Comparison of ENCODE assay signal across 8 mouse cellular contexts in genomic region chr3:127789500-127790191, GRCm38 (mm10). TPM values are rescaled to one million over a fixed set of nuclear protein-coding genes. Genes with fewer than 3 reads are reported as not detected.
DNase-seq lines count a peak whose midpoint lies in the region; ATAC-seq and TF ChIP-seq lines count a peak whose summit lies in the region.

TSS of gene Tifa (plus strand) at chr3:127789805.

- H3K27ac ChIP-seq in MEL (ENCODE audit: control insufficient read depth, low read depth, low read length): peak within 1 kb of the TSS; percentile 32; the same call in 1 of the 2 replicates
- no peak within 1 kb of the TSS for H3K27ac ChIP-seq in forebrain, embryonic 14.5 days (ENCODE audit: low read depth, low read length)
- peak within 1 kb of the TSS; percentile 81 for H3K27ac ChIP-seq in layer of hippocampus, adult 2 months
- H3K27ac ChIP-seq in lung, embryonic 16.5 days (ENCODE audit: low read length): peak within 1 kb of the TSS; percentile 15; the same call in 1 of the 2 replicates
- H3K27ac ChIP-seq in thymus, adult 2 months (ENCODE audit: control insufficient read depth, insufficient read depth, low read length): peak within 1 kb of the TSS; percentile 39; the same call in 1 of the 2 replicates

- peak within 1 kb of the TSS; percentile 74 to 99 for H3K4me3 ChIP-seq in MEL (ENCODE audit: control insufficient read depth in 1 of 2, insufficient read depth in 1 of 2, low read depth in 2 of 2, low read length in 2 of 2)
- H3K4me3 ChIP-seq in forebrain, embryonic 14.5 days (ENCODE audit: low read depth, low read length): peak within 1 kb of the TSS; percentile 53
- peak within 1 kb of the TSS; percentile 57 for H3K4me3 ChIP-seq in layer of hippocampus, adult 2 months
- peak within 1 kb of the TSS; percentile 61 for H3K4me3 ChIP-seq in lung, embryonic 16.5 days (ENCODE audit: low read length)
- H3K4me3 ChIP-seq in thymus, adult 2 months (ENCODE audit: control insufficient read depth, insufficient read depth, low read length): peak within 1 kb of the TSS; percentile 60

- under 1% methylated on average over 37 of the region's 44 CpGs for WGBS in forebrain, embryonic 14.5 days
- WGBS in lung, embryonic 16.5 days: under 1% methylated on average over 28 of the region's 44 CpGs
- 10% methylated on average over 44 of the region's 44 CpGs for WGBS in thymus, adult 2 months

- peak within 1 kb of the TSS; percentile 98 for H3K4me2 ChIP-seq in forebrain, embryonic 14.5 days (ENCODE audit: low read length)
- peak within 1 kb of the TSS; percentile 96 for H3K4me2 ChIP-seq in lung, embryonic 16.5 days (ENCODE audit: low read depth, low read length)

- DNase-seq in MEL (ENCODE audit: low read depth, low spot score): peak; percentile 43
- peak; percentile 31 for DNase-seq in cerebellum, adult 11 months
- DNase-seq in forebrain, embryonic 14.5 days (ENCODE audit: low spot score): peak; percentile 33
- peak; percentile 72 to 77 for DNase-seq in heart, postnatal 36 days
- DNase-seq in layer of hippocampus, adult 2 months (ENCODE audit: low spot score in 2 of 2): peak; percentile 23 to 32
- peak; percentile 37 for DNase-seq in thymus, adult 2 months

- TF ChIP-seq CTCF in MEL (IDR thresholded peaks at IDR 0.05 in 2 of 3, conservative IDR thresholded peaks at IDR 0.05 in 1 of 3; ENCODE audit: control insufficient read depth in 1 of 3, insufficient read depth in 1 of 3, low read depth in 2 of 3, low read length in 3 of 3, poor library complexity in 1 of 3, severe bottlenecking in 1 of 3): no peak
- peak; percentile 19; the same call in 1 of the 2 replicates for TF ChIP-seq CTCF in layer of hippocampus, adult 2 months (conservative IDR thresholded peaks at IDR 0.05)
- no peak for TF ChIP-seq CTCF in thymus, adult 2 months (IDR thresholded peaks at IDR 0.05; ENCODE audit: borderline replicate concordance, control insufficient read depth, extremely low read depth, insufficient read depth, low read length, poor library complexity)

- peaks cover 0 to 14% of the 10 kb centered on the region in 2 experiments; a peak in 2 of 4 replicates for H3K36me3 ChIP-seq in MEL (ENCODE audit: control insufficient read depth in 1 of 2, insufficient read depth in 2 of 2, low read length in 2 of 2)
- H3K36me3 ChIP-seq in forebrain, embryonic 14.5 days (ENCODE audit: control insufficient read depth, insufficient read depth, low read length): no peaks in the 10 kb centered on the region
- H3K36me3 ChIP-seq in lung, embryonic 16.5 days (ENCODE audit: control insufficient read depth, insufficient read depth, low read length): no peaks in the 10 kb centered on the region
- no peaks in the 10 kb centered on the region for H3K36me3 ChIP-seq in thymus, adult 2 months (ENCODE audit: control insufficient read depth, insufficient read depth, low read length)

- no peaks in the 10 kb centered on the region for H3K9me3 ChIP-seq in MEL (replicated peaks; ENCODE audit: insufficient read depth, low read length)
- H3K9me3 ChIP-seq in forebrain, embryonic 14.5 days (replicated peaks; ENCODE audit: control insufficient read depth, low read length): no peaks in the 10 kb centered on the region
- H3K9me3 ChIP-seq in lung, embryonic 16.5 days (ENCODE audit: control insufficient read depth, low read length): no peaks in the 10 kb centered on the region

- ATAC-seq in forebrain, embryonic 14.5 days: peak; percentile 53
- ATAC-seq in lung, embryonic 16.5 days (ENCODE audit: low read depth): peak; percentile 76
- ATAC-seq in neutrophil, adult 5-6 weeks (ENCODE audit: extremely low read depth, insufficient number of reproducible peaks, low FRiP score, poor library complexity, severe bottlenecking): peak; percentile 33

- TF ChIP-seq EP300 in MEL (IDR thresholded peaks at IDR 0.05; ENCODE audit: low read depth in 1 of 2, low read length in 2 of 2): no peak

- peak within 1 kb of the TSS; percentile 72 for H3K9ac ChIP-seq in MEL (ENCODE audit: control insufficient read depth, low read depth, low read length, poor library complexity, severe bottlenecking)
- peak within 1 kb of the TSS; percentile 65 for H3K9ac ChIP-seq in forebrain, embryonic 14.5 days (ENCODE audit: low read length)
- peak within 1 kb of the TSS; percentile 66 for H3K9ac ChIP-seq in lung, embryonic 16.5 days (ENCODE audit: low read length)

- peaks cover 5 to 19% of the 10 kb centered on the region in 2 experiments; a peak in 3 of 4 replicates for H3K4me1 ChIP-seq in MEL (ENCODE audit: control insufficient read depth in 1 of 2, insufficient read depth in 2 of 2, low read length in 2 of 2)
- H3K4me1 ChIP-seq in forebrain, embryonic 14.5 days (ENCODE audit: control insufficient read depth, insufficient read depth, low read length): peaks cover 5% of the 10 kb centered on the region; the same call in 1 of the 2 replicates
- H3K4me1 ChIP-seq in lung, embryonic 16.5 days (replicated peaks; ENCODE audit: control insufficient read depth, insufficient read depth, low read length): peaks cover 6% of the 10 kb centered on the region
- peaks cover 17% of the 10 kb centered on the region for H3K4me1 ChIP-seq in thymus, adult 2 months (replicated peaks; ENCODE audit: control insufficient read depth, insufficient read depth, low read length)

- no peak for TF ChIP-seq RAD21 in MEL (IDR thresholded peaks at IDR 0.05; ENCODE audit: low read depth, low read length)

- intact Hi-C loops in heart, postnatal 36 days (cut with DNase I): loop anchor here (5.0 kb wide), 2 partner anchors 48 to 108 kb away; partner anchors contain the start of genes Ap1ar and Fam241a

- TF ChIP-seq POLR2A in MEL (IDR thresholded peaks at IDR 0.05; ENCODE audit: control insufficient read depth in 1 of 2, insufficient read depth in 1 of 2, low read depth in 1 of 2, low read length in 2 of 2, poor library complexity in 1 of 2): no peak
- TF ChIP-seq POLR2A in thymus, adult 2 months (IDR thresholded peaks at IDR 0.05; ENCODE audit: control insufficient read depth, extremely low read depth, insufficient read depth, low read length, poor library complexity): no peak

- H3K27me3 ChIP-seq in MEL (ENCODE audit: control insufficient read depth in 1 of 2, insufficient read depth in 2 of 2, low read length in 2 of 2): no peaks in the 10 kb centered on the region
- peaks cover 21% of the 10 kb centered on the region for H3K27me3 ChIP-seq in forebrain, embryonic 14.5 days (replicated peaks; ENCODE audit: control insufficient read depth, insufficient read depth, low read length)
- H3K27me3 ChIP-seq in lung, embryonic 16.5 days (ENCODE audit: control insufficient read depth, insufficient read depth, low read depth, low read length): peaks cover 8% of the 10 kb centered on the region; the same call in 1 of the 2 replicates
- no peaks in the 10 kb centered on the region; the same call in 1 of the 2 replicates for H3K27me3 ChIP-seq in thymus, adult 2 months (ENCODE audit: control insufficient read depth, insufficient read depth, low read length)

- no peaks in the 10 kb centered on the region; the same call in 1 of the 2 replicates for H3K79me2 ChIP-seq in MEL (ENCODE audit: control insufficient read depth, insufficient read depth, low read length, poor library complexity)

TF ChIP-seq in MEL, 35 proteins besides CTCF, POLR2A, EP300 and RAD21:
- TF ChIP-seq MAX (IDR thresholded peaks at IDR 0.05; ENCODE audit: low read length): peak; percentile 17; the same call in 1 of the 2 replicates
- no peak for TF ChIP-seq TAL1 (IDR thresholded peaks at IDR 0.05; ENCODE audit: low read length)
- no peak for TF ChIP-seq ETS1 (IDR thresholded peaks at IDR 0.05; ENCODE audit: low read depth, low read length)

RNA-seq across cellular contexts. Expression of gene Tifa, which starts in this region (rescaled TPM):
- total RNA-seq in MEL (2012; rRNA removed): 1.4 and 1.7 TPM in 2 replicates
- 1 to 10 TPM in 1 of 2 experiments, not detected in 1; 3.0 TPM for polyA plus RNA-seq in MEL (2012; ENCODE audit: insufficient read depth in 1 of 2, insufficient read length in 2 of 2, low read depth in 1 of 2, low replicate concordance in 2 of 2, missing spikeins in 1 of 2)
- 6.2 and 6.7 TPM in 2 replicates for polyA plus RNA-seq in forebrain, embryonic 14.5 days (2014; fragmentation: Nextera tagmentation; extraction: Ambion mirVana)
- 1 to 10 TPM; 2.9 to 3.1 TPM for total RNA-seq in heart, postnatal 36 days (2021)
- total RNA-seq in layer of hippocampus, adult 2 months (2021): 1 to 10 TPM; 6.2 to 6.9 TPM
- 5.7 and 6.3 TPM in 2 replicates for polyA plus RNA-seq in lung, embryonic 16.5 days (2015; fragmentation: Nextera tagmentation; extraction: Ambion mirVana)
- 32.7 and 33.5 TPM in 2 replicates for total RNA-seq in neutrophil, adult 5-6 weeks (2017)
- polyA plus RNA-seq in thymus, adult 2 months (2012; rRNA removed): 2.5 and 3.1 TPM in 2 replicates
